Mouse (Mus musculus): ENCODE data around the gene Cdkal1.
A peak's percentile ranks its signal among the peaks of the same experiment; 100 is the strongest.

Cdkal1 gene

GRCm38 (mm10) chr13:29355484-29356157, 499.9 kb downstream of the Cdkal1 start:
- DNase-seq (ENCODE audit: low spot score in 2 of 2), result no peak

- DNase-seq (ENCODE audit: low spot score in 2 of 2), result no peak
Observed at GRCm38 (mm10) chr13:29354943-29355342, 500.5 kb downstream of the Cdkal1 start.

DNA sequence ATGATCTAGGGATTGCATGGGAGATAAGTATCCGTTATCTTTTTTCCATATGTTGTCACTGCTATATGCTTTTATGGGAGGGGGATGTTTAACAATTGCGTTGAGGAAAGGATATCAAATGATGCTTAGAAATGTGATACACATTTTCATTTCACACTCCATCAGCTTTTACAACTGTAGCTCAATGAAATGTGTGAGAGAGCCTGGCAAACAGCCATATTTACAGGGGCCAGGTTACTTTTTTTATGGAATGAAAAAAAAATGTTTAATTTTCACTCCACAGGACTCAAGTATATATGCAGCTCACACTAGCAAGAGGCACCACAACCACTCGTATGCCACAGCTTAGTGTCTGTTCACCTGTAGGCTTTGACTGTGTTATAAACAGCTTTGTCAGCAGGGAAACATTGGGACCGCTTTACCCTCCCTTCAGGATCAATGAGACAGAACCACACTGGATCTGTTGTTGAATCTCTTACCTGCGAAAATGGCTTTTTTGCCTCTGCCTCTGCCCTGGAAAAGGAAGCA, 501.5 kb downstream of the Cdkal1 start:
- no peak for DNase-seq (ENCODE audit: low spot score in 2 of 2)

DNA sequence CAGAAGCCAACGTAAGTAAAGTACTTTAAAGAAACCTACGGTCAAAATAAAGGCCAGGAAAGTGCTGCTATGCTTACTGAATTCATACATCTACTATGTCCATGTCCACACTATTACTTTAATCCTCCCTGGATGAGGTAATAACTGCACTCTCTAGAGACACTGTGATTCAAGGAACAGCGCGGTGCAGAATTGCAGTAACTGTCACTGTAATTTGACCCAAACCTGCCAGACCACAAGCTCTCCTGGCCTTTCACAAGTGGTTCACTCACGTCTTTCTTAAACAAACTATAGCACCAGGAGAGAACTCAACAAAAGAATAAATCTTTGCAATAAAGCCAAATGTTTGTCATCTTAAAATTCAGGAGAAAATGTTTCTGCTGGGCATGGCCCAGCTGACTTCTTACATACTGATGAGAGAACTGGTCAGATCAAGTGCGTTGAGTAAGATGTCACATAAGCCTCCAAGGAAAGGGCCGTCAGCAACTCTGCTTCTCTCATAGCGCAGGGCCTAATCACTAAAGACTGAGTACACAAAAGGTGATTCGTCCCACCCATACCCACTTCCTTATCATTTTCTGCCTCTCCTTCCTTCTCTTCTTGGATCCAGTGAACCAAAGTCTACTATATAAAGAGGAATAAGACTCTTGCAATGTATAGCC, 504.3 kb downstream of the Cdkal1 start:
- DNase-seq (ENCODE audit: low spot score in 2 of 2), result no peak

- no peak for DNase-seq (ENCODE audit: low spot score in 2 of 2)
Observed at GRCm38 (mm10) chr13:29350004-29350403, 505.5 kb downstream of the Cdkal1 start.

DNA sequence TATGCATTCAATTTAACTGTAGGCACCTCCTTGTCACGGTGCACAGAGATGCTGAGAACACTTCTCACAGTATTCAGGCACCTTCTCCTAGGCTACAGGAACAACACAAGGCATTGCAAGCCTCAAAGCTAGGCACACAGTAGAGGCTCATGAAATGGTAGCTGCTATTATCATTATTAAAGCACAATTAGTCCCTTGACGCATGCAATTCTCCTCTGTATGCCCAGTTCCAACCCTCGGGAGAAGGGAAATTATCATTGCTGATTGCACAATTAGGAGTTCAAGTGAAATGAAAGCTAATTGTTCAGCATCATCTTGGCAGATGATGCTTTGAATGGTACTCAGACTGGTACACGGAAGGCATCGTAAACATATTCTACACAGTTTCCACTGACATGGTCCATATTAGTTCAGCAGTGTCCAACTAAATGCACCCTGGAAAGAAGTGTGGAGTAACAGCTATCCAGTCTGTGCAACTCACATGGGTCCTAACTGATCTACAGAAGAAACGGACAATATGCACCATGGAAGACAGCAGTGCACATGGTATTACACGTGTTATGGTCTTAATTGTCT, 506.0 kb downstream of the Cdkal1 start:
- DNase-seq (ENCODE audit: low spot score in 2 of 2), result no peak

DNA sequence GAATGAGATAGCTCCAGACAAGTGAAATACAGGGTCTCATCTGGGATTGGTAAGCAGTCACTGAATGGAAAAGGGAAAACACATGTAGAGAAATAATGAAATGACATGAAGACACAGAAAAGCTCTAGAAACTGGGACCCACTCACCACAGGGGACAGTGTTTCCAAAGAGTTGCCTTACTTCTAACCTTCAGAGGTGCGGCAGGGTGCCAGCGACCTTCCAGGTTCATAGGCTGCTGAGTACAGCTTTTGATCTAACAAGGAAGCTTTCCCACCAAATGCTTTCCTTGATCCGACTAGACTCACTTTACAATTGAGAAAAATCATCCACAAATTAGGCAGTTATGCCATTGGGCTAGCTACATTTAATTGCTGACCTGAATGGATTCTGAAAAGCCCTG, 507.1 kb downstream of the Cdkal1 start:
- DNase-seq (ENCODE audit: low spot score in 2 of 2), result no peak

DNA sequence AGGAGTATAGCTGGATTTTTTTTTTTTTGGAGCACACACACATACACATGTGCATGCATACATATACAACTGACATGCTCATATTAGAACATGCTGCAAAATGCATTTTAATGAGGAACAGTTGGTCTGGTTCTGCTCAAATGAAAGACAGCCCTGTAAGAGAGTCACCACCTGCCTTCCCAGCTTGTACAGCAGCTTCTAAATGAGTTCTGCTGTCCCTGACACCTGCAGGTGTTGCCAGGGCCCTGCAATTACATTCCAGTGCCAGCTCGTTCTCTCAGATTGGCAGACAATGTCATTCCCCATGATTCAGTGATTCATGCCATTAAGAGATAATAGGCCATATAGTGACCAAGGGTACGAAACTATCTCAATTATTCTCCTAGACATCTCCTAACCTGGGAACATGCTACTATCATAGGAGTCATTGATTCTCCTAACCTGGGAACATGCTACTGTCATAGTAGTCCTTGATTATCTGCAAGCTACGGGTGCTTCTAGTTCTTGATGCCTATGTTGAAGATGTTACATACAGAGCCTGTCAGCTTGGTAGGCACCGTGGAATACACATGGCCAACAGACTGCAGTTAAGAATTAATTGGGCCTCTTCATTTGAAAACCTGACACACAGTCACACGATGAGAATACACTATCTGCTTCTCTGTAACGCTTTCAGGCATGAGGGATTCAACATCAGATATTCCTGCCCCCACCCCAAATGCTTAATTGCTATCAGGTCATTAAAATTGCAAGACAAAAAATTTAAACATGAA, 522.6 kb downstream of the Cdkal1 start:
- no peak for DNase-seq (ENCODE audit: low spot score in 2 of 2)

DNA sequence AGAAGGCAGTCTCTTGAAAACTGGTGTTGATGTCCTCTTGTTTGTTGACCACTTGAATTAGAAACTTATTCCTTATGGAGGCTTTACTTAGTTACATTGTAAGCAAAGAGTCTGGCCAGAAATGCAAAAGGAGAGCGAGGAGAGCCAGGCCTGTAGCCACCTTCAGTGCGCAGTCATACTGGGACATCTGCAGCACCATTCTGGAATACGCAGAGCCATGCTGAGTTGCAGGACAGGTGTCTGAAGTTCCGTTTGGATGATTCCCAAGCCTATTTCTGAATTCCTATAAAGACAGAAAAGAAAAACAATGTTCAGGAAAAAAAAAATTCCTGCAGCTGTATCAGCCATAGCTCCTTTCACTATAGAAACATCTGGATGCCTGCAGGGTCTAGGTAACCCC, 529.5 kb downstream of the Cdkal1 start:
- DNase-seq (ENCODE audit: low spot score in 2 of 2), result no peak

- DNase-seq (ENCODE audit: low spot score in 2 of 2), result no peak
Observed at GRCm38 (mm10) chr13:29320421-29320820, 535.1 kb downstream of the Cdkal1 start.

GRCm38 (mm10) chr13:29317703-29318102, 537.8 kb downstream of the Cdkal1 start:
- DNase-seq (ENCODE audit: low spot score in 2 of 2), result peak in 1 of 2 experiments; percentile 12

GRCm38 (mm10) chr13:29316271-29316670, 539.2 kb downstream of the Cdkal1 start:
- no peak for DNase-seq (ENCODE audit: low spot score in 2 of 2)

DNA sequence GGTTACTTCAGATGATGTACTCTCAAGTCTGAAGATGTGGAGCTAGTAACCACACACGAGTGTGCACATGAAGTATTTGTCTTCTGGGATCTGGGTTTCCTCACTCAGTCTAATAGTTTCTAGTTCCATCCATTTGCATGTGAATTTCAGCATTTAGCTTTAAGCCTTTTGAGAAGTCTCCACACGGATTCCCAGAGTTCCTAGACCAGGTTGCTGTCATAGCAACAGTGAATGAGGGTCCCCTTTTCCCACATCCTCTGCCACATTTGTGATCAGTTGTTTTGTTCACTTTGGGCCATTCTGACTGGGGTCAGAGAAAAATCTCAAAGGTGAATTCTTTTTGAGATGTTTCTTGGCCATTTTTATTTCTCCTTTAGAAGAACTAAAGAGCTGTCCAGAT, 543.4 kb downstream of the Cdkal1 start:
- DNase-seq (ENCODE audit: low spot score in 2 of 2), result no peak

- no peak for DNase-seq (ENCODE audit: low spot score in 2 of 2)
Observed at GRCm38 (mm10) chr13:29307420-29307819, 548.1 kb downstream of the Cdkal1 start.

GRCm38 (mm10) chr13:29292608-29293240, 562.8 kb downstream of the Cdkal1 start:
- no peak for DNase-seq (ENCODE audit: low spot score in 2 of 2)

GRCm38 (mm10) chr13:29290569-29290968, 564.9 kb downstream of the Cdkal1 start:
- DNase-seq (ENCODE audit: low spot score in 2 of 2), result no peak

DNA sequence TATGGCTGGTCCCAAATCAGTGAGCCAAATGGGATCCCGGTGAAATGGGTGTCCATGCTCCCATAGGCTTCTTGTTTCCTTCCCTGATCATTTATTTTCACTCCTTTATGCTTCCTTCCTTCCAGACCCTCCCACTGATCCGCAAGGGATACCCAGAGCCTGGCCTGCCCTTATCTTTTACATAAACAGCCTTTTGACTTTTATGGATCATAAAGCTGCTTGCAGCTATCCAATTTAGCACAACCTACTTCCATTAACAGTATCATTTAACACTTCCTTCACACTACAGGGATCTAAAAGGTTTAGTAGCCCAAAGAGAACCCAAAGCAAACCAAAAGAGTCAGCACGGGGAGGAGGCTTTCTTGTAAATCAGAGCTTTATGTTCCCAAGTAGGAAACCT, 570.4 kb downstream of the Cdkal1 start:
- DNase-seq (ENCODE audit: low spot score in 2 of 2), result no peak

DNA sequence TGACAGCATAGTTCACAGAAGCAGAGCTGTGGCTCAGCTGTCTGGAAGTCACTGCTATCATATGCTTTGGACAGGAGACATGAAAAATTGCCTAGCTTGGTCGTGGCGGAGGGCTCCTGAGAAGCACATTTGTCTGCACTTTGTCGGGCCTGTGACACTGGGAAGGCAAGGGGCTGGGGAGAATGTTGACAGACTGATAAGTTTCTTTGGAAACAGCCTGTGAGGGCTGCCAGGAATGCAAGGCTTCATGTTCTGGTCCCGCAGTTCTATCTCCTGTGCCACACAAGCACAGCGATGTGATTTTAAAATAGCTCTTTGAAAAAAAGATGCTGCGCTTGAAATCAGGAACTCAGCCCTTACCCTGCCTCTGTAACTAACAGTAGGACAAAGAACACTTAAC, 573.9 kb downstream of the Cdkal1 start:
- no peak for DNase-seq (ENCODE audit: low spot score in 2 of 2)

GRCm38 (mm10) chr13:29278156-29278555, 577.3 kb downstream of the Cdkal1 start:
- no peak for DNase-seq (ENCODE audit: low spot score in 2 of 2)

DNA sequence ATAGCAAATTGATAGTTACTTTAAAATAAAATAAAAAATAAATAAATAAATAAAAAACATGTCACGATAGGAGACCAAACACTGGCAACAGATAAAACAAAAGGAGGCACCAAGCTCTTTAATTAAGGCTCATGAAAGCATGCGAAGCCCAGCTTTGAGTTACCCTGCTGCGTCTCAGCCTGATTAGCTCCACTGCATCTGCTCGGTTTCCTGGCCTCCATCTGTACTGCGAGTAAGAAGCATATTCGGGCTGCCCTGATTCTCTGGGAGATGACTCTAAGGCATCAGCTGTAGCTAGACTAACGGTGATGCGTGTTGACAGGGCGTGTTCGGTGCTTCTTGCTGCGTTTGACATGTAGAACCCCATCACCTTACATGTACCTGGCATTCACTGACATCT, 581.2 kb downstream of the Cdkal1 start:
- peak; percentile 15 to 41 for DNase-seq (ENCODE audit: low spot score in 2 of 2)

- DNase-seq (ENCODE audit: low spot score in 2 of 2), result peak; percentile 21 to 46
Observed at GRCm38 (mm10) chr13:29273693-29274221, 581.7 kb downstream of the Cdkal1 start.

Measured in frontal cortex, postnatal 36 days (tissue).